Mouse (Mus musculus) natural killer cell, adult 2 months (primary cell): ENCODE measurements around the gene Slc1a7.

Experiments
- DNase-seq, 2 experiments: peaks; one replicate each; pipeline ENCODE4 v3.0.0; 2022; ENCODE audit warnings: low spot score in 2 of 2

The Slc1a7 gene

DNA sequence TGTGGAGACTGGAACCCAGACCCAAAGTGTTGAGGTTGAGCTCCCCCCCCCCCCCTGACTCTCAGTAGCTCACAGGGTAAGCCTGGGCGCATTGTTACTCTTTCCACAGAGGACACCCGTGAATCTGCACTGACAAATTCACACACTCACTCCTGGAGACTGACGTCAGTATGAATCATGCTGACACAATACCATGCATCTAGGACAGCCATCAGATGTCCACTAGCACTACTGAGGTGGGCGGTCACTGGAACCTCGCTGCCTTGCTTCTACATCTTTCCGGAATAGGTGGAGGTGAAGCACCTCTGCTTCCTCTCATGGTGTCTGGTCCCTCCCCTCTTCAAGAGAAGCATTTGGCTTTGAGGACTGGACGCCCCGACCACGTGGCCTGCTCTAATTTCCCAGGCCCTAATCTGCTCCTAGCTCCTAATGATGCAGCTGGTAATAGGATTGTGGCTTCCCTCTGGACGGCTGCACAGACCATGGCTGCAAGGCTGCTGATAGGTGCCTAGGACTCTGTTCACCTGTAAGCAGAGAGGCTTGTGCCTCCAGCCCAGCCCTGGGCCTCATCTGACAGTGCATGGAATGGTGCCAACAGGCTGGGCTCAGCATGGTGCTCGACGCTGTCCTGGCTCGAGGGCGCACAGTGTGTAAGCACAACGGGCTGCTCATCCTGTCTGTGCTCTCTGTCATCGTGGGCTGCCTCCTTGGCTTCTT is at the start of gene Slc1a7:
Gene Slc1a7 (plus strand): TSS at position 367 of the 717 bp plus-strand sequence.
- no peak for DNase-seq

DNA sequence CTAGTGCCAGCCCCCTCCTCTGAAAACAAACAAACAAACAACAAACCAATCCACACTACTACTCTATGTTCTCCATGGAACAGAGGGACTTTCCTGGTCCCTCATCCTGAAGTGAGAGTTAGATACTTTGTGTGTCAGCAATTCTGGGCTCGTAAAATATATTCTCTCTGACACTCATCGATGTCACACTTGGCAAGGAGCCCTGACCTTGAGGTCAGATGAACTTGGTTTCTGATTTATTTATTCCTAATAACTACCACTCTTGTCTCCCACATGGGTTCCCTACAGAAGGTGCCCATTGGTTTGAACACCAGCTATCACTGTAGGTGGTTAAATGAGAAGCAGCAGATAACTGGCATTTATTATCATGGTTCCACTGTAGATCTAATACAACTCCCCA is 47.8 kb upstream of the Slc1a7 start:
- no peak for DNase-seq

DNA sequence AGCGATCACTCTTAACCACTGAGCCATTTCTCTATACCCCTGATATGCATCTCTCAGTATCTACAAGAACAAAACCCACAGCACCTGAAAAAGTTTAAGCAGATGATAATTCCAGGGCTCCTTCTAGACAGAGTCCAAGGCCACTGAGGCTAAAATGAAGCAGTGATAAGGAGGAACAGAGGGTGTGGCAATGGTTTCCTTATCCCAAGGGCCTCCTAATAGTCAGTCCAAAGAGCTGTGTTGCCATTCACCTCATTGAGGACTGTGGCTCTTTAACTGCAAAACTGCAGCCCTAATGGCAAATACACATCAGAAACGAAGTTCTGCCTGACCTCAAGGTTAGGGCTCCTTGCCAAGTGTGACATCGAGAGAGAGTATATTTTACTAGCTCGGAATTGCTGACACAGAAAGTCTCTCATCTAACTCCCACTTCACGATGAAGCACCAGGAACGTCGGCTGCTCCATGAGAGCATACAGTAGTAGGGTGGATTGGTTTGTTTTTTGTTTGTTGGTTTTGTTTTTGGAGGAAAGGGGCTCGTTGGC is 46.9 kb upstream of the Slc1a7 start:
- no peak for DNase-seq

DNA sequence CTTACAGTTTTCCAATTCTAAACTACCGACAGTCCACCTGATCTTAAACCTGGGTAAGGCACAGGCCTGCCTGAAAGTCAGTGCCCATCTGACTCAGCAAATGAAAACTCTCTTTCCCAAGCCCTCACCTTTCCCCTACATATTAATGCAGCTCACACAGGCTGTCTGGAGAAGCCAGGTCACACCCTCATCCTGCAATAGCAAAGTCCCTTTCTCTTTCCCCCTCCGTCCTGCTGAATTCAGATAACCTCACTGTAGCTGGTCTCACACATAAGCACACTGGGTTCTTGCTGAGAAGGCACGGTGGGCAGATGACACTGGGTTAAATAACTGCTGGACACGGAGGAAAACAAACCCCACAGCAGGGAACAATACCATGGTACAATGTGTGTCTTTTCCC is 46.2 kb upstream of the Slc1a7 start:
- no peak for DNase-seq

DNA sequence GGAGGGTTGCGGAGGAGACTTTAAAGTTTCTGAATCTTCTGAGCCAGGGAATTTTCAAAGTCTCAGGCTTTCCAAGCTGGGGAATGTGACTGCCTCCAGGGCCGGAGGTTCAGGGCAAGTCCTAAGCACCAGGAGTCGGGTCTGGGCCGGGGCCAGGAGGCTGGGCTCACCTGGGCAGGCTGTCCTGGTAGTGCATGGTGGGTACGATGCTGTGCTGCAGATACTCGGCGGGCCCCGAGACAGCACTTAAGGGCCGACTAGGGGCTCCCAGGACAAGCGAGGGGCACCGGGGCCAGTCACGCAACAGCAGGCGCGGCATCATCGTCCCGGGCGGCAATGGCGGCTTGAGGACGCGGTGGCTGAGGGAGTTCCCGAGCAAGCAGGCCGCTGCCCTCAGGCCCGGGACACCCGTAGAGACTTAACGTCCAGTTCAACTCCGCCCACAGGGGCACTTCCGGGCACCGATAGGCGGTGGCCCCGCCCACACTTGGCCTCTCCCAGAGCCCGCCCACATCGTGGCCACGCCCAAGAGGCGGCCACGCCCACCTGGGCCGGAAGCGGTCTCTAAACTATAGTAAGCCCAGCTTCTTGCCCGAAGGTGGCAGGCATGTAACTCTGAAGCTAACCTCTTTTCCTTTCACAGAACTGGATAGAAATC is 44.9 kb upstream of the Slc1a7 start, which contains the start of gene Cpt2:
Gene Cpt2 (minus strand): TSS at position 466 of the 658 bp plus-strand sequence.
- peak; percentile 95 to 97 for DNase-seq

DNA sequence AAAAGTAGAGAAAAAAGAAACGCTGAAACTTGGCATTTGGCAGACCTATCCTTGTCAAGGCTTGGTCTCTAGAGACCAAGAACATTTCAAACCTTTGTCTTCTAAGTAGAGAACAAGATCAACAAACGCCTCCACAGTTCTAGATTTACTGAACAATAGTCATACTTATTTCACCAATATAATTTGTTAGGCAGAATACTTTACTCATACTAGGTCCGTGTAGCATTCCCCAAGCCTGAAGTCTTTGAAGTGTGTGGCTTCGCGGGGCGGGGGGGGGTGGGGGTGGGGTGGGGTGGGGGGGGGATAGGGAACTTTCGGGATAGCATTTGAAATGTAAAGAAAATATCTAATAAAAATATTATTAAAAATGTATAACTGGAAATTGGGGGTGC is 44.3 kb upstream of the Slc1a7 start:
- no peak for DNase-seq

DNA sequence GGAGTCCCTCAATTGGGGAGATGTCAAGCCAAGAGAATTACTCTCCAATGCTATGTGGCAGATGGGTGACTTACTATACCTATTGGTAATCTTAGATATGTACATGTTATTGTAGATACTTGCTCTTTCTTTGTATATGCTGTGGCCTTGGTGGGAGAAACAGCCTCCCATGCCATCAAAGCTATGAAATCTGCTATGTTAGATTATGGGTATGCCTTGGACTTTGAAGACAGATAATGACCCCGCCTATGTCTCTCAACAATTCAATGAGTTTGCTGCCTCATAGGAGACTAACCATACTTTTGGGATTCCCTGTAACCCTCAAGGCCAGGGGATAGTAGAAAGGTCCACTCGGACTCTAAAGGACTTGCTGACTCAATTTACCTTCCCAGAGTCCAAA is 39.9 kb upstream of the Slc1a7 start:
- DNase-seq = no peak

DNA sequence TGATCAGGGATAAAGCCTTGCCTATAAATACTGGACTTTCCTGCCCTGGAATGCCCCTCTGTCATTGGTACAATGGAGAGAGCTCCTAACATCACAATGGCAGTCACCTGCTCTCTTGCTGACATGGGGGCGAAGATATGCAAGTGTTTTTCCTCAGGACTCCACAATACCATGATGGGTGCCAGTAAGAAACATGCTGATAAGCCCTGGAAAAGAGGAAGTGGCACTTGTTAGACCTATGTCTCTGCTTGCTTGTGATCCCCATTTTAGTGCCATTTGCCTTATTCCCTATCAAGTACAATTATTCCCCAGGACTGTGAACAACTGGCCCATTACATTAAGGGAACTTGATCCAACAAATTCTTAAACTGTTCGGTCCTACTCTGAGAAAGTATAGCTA is 39.4 kb upstream of the Slc1a7 start:
- no peak for DNase-seq

DNA sequence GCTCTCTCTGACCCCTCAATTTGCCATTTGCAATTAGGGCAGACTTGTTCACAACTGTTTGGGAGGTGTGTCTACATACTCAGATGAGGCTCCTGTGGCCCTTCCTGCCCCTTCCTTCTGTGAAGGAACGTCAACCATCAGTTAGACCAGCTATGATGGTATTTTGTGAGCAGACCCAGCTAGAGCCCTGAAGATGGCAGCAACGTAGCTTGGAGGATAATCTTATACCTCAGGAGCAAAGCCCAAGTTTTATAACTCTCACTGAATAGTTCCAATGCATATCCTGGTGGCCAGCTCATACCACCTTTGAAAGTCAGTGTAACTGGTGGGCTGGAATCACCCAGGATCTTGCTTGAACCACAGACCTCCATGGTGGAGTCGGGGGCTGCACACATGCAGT is 36.7 kb upstream of the Slc1a7 start:
- no peak for DNase-seq

DNA sequence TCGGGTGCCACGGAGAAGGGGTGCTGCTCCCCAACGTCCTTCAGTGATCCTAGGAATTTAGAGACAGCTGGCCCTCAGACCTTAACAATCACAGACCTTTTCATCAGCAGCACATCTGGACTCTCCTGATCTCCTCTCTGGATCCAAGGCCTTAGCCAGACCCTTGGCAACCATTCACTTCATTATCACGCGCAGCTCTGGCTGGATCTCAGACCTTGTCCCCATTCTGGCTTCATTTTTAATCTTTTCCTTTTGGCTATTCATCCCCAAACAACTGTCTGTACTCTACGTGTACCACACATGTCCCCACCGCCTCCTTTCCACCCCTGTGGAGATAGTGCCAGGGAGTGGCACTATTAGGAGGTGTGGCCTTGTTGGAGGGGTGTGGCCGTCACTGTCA is 34.9 kb upstream of the Slc1a7 start:
- no peak for DNase-seq

DNA sequence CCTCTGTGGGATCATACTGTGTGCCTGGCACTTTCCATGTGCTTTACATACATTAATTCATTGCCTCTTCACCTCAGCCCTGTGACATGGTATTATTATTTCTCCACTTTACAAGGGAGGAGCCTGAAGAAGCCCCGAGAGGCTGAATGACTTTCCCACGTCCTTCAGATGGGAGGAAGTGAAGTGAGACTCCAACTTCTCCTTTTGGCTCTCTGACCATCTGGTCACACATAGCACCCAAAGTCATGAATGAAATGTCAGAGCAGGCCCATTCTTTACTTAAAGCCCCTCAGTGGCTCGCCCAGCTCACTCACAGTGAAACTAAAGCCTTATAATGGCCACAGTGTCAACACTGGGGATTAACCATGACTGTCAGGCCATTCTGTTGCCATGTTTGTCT is 32.9 kb upstream of the Slc1a7 start:
- DNase-seq = no peak

DNA sequence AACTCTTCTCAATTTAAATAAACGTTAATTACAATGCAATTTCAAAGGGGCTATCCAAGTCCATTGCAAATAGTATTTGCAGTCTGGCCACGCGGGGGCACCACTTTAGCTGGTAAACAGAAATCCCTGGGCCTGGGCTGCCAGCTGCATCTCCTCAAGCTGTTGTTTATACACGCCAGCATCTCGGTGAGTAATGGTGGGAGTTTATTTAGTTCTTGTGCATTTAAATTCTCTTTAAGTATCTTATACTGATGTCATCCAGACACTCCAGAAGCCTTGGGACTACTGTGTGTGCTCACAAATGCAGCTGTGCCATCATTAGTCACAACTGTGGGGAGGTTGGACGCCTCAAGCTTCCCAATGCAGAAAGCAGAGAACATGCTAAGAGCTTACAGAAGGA is 30.8 kb upstream of the Slc1a7 start:
- DNase-seq = peak in 1 of 2 experiments; percentile 12

DNA sequence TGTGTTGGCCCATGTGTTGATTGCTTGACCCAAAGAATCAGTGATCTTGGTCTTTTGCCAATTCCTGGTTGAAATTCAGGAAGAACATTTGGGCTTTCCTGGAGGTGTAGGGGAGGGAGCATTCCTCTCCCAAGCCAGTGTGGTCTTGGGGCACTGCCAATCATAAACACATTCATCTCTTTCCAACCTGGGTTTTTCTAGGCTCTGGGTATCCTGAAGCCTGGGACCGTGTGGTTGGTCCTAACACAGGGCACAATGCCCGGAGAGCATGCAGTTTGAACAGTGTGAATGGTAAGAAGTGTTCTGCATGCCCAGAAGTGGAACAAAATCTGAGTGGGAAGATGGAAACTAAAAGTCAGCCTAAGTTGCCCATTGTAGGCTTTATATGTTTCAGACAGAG is 30.0 kb upstream of the Slc1a7 start:
- no peak for DNase-seq

DNA sequence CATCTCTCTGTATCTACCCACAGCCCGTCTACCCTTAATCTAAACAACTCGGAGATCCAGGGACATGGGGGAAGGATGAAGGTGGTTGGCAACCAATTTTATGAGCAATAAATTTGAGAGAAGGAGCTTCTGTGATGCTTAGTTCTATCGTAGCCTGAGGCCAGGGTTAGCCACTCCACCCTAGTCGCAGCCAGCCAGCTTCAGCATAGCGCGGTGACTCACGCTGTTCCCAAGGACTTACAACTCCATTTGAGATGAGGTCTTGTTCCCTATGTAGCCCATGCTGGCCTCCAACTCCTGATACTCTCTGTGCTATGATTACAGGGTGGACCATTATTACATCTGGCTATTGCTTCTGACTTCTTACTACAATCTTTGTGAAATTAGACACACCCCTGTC is 25.4 kb upstream of the Slc1a7 start:
- no peak for DNase-seq

DNA sequence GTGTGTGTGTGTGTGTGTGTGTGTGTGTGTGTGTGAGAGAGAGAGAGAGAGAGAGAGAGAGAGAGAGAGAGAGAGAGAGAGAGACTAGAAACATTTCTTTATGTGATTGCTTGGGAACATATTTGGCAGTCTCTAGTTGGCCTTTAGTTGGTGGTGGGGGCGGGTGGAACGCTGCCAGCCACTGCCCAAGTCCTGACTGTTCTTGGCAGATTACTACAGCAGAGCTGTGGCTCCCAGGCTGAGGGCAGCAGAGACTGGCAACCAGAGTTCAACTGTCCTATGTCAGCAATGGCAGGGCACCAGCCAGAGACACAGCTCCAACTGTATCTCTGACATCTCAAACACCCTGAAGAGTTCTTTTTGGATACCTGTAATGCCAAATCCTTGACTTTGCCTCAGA is 24.0 kb upstream of the Slc1a7 start:
- DNase-seq = no peak

DNA sequence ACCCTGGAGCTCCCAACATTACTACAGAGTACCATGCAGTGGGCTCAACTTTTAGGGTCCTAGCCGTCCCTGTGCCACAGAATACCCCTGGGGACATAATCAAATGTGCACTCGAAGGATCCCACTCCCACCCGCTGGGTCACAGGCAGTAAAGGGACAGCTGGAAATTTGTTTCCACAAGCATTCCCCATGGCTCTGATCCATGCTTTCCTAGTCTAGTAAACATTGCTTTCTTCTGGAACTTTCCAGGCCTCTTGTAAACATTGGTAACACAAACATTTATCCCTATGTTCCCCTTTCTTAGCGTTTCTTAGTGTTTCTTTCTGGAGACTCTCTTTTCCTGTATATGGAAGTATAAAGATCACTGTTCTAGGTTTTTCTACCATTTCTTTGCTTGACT is 18.2 kb upstream of the Slc1a7 start:
- DNase-seq = no peak

DNA sequence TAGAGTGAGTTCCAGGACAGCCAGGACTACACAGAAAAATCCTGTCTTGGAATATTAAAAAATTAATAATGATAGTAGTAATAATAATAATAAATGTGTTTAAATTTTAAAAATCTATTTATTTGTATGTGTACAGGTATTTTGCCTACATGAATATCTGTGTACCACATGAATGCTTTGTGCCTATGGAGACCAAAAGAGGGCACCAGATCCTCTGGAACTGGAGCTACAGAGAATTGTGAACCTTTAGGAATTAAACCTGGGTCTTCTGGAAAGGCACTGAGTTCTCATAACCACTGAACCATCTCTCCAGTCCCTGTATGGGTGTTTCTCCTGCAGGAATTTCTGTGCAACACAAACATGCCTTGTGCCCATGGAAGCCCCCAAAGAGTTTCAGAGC is 15.3 kb upstream of the Slc1a7 start:
- no peak for DNase-seq

DNA sequence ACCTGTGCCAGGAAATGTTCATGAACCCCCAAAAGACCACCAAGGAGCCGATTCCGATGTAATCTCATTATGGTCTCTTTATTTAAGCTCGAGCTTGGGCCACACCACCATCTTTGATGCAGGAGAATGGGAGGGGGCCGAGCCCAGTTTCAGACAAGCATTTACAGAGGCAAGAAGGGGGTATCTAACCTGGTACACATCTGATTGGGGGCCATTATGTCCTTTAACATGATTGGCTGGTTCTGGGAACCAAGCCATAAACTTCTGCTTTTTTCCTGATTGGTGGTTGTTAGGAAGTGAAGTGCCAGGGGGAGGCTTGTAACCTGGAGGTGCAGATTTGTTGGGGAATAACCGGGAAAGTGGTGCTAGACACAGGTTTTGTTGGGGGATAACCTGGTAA is 12.4 kb upstream of the Slc1a7 start:
- DNase-seq = no peak

DNA sequence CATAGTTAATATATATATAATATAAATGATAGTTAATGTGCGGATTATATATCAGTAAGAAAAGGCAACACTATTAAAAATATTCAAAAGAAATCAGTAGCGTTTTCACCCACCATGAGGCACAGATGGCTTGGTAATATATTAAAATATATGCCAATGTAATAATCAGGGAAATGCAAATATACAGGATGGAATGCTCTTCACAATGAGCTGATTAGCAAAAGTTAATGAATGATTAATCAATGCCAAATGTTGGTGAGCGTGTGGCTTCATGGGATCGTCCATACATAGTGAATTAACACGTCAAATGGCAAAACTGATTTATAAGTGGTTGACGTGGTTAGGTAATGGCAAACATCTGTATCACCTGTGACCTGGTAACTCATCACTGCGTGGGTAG is 9.6 kb upstream of the Slc1a7 start:
- DNase-seq = no peak

DNA sequence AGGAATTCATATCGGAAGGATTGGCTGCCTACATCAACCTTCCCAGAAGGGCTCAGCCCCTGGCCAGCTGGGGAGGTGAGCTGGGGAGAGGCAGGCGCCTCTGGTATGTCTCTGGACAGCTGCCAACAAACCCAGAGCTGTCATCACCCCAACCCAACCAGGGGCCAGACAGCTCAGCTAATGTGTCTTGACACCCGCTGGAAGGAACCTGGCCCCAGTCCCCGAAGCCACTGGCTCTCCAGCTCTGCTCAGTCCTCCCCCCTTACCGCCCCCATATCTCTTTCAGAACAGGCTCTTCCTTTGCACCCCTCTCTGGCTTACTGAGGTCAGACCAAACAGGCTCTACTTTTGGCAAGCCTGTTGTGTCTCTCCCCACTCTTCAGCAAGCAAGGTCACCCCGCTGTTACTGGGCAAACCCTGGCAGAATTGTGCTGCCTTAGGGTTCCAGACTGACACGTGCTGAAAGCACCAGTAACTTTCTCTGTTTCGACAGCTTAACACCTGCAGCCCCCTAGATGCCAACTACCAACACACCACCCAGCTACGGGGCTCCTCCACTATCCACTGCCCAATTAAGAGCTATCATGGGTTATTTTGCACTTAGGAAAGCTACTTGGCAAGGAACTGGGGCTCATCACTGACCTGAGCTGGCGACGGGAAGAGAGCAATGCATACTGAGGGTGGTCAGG is 5.9 kb upstream of the Slc1a7 start:
- no peak for DNase-seq

DNA sequence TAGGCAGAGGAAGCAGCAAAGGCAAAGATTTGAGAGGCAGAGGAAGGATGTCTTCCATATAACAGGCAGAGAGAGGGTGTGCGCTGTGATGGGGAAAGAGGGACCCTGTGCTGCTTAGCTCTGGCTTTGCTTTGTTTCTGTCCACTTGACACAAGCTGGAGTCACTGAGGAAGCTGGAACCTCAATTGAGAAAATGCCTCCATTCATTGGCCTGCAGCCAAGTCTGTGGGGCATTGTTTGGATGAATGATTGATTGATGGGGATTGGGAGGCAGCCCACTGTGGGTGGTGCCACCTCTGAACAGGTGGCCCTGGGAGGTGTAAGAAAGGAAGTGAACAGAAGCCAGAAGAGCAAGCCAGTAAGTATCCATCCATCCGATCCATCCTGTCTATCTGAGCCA is 5.3 kb upstream of the Slc1a7 start:
- DNase-seq = no peak

DNA sequence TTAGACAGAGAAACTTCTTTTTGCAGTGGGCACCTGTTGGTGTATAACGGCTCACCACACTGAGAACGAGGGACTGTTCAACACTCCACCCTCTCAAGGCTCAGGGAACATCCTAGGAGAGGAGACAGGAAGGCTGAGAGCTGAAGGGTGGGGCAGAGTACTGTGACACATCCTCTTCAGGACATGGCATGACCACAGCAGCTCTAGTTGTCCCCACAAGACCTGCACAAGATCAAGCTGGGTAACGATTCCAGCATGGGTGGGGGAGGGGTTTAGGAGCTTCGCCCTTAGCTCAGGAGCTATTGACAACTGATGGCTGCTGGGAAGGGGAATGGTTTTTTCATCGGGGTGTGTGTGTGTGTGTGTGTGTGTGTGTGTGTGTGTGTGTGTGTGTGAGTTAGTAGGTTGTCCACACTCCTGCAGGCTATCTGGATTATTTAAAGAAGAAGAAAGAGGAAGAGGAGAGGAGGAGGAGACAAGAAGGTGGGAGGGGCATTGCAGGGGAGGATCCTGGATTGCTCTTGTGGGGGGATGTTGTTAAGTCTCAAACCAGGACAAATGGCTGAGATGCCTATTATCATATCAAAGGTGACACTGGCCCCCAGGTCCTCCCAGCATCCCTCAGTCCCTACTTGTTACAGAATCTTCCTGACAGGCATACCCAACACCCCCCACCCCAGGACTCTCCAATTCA is 1.6 kb upstream of the Slc1a7 start:
- no peak for DNase-seq
